ENCODE assay signal across 20 mouse cellular contexts in the genomic region with DNA sequence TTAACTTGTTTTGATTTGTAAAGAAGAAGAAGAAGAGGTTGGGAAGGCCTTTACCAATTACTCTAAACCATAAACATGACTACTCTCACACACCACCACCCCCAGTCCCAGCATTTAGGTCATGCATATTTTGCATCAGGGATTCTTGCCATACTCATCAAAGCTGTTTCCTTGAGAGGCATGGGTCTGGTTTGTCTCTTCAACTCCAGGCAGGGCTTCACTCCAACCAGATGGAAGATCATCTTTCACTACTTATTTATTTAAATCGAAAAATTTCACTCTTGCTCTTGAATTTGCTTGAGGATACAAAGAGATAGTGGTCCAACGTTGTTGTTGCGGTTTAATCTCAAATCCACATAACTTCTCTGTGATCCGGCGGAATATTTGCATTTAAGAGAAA.
DNase-seq lines count a peak whose midpoint lies in the region; ATAC-seq and TF ChIP-seq lines count a peak whose summit lies in the region.
"Had no signal": no experiment of that assay in that cellular context is flagged by ENCODE, and none has a peak within 500 bp of the region (broad histone marks: within the 10 kb centered on the region; RNA-seq: fewer than 3 reads in every experiment).

No protein-coding gene starts in this region.

- WGBS in intestine, embryonic 14.5 days, result 40% methylated on average over 5 of the region's 5 CpGs
- WGBS in intestine, postnatal 0 days, result 54% methylated on average over 5 of the region's 5 CpGs
- 54% methylated on average over 5 of the region's 5 CpGs for WGBS in embryonic facial prominence, embryonic 14.5 days
- WGBS in intestine, embryonic 15.5 days, result 50% methylated on average over 5 of the region's 5 CpGs

- no peaks in the 10 kb centered on the region for H3K36me3 ChIP-seq in intestine, embryonic 14.5 days (ENCODE audit: control insufficient read depth, insufficient read depth, low read length)
- no peaks in the 10 kb centered on the region for H3K36me3 ChIP-seq in intestine, postnatal 0 days (ENCODE audit: control insufficient read depth, insufficient read depth)
- no peaks in the 10 kb centered on the region for H3K36me3 ChIP-seq in embryonic facial prominence, embryonic 14.5 days (ENCODE audit: control insufficient read depth, insufficient read depth, low read length)
- H3K36me3 ChIP-seq in intestine, embryonic 15.5 days, result no peaks in the 10 kb centered on the region
- H3K36me3 ChIP-seq: forebrain, embryonic 12.5 days; forebrain, embryonic 15.5 days; hindbrain, embryonic 10.5 days; hindbrain, embryonic 13.5 days had no signal

- H3K27ac ChIP-seq in intestine, embryonic 14.5 days (ENCODE audit: low read depth), result peak overlapping the region; percentile 16; the same call in 1 of the 2 replicates
- no peak overlapping the region for H3K27ac ChIP-seq in intestine, postnatal 0 days (ENCODE audit: low read depth, low read length)
- peak overlapping the region; percentile 39; the same call in 1 of the 2 replicates for H3K27ac ChIP-seq in embryonic facial prominence, embryonic 14.5 days (replicated peaks; ENCODE audit: low read depth, low read length)
- H3K27ac ChIP-seq in intestine, embryonic 15.5 days, result no peak overlapping the region
- H3K27ac ChIP-seq: forebrain, embryonic 12.5 days; forebrain, embryonic 15.5 days; hindbrain, embryonic 10.5 days; hindbrain, embryonic 13.5 days had no signal

- DNase-seq in intestine, embryonic 14.5 days (ENCODE audit: low spot score), result no peak
- peak; percentile 81 for DNase-seq in embryonic facial prominence, embryonic 14.5 days (ENCODE audit: low spot score)
- no peak for DNase-seq in lung, postnatal 4 days
- DNase-seq: adrenal gland, adult 2 months; adrenal gland, postnatal 14 days; gastrocnemius, postnatal 36 days; heart, adult 11 months; kidney, adult 2 months had no signal

- H3K4me2 ChIP-seq in intestine, embryonic 14.5 days (ENCODE audit: low read length), result no peak overlapping the region
- H3K4me2 ChIP-seq in intestine, postnatal 0 days (replicated peaks; ENCODE audit: low read depth), result no peak overlapping the region
- no peak overlapping the region for H3K4me2 ChIP-seq in embryonic facial prominence, embryonic 14.5 days (ENCODE audit: low read depth, low read length)
- H3K4me2 ChIP-seq in intestine, embryonic 15.5 days (replicated peaks), result no peak overlapping the region
- H3K4me2 ChIP-seq: forebrain, embryonic 12.5 days; forebrain, embryonic 15.5 days; heart, embryonic 11.5 days; hindbrain, embryonic 13.5 days had no signal

- peak; percentile 55; the same call in 1 of the 2 replicates for ATAC-seq in intestine, embryonic 14.5 days (replicated peaks; ENCODE audit: low FRiP score, low TSS enrichment, low read depth)
- ATAC-seq in intestine, postnatal 0 days, result no peak
- peak; percentile 62; the same call in 1 of the 2 replicates for ATAC-seq in embryonic facial prominence, embryonic 14.5 days (ENCODE audit: low read depth)
- peak; percentile 63; the same call in 1 of the 2 replicates for ATAC-seq in intestine, embryonic 15.5 days
- ATAC-seq in granulocyte monocyte progenitor cell, adult 5-6 weeks (replicated peaks; ENCODE audit: poor library complexity, severe bottlenecking), result no peak
- ATAC-seq: CD4-positive, CD25-positive, alpha-beta regulatory T cell, adult 4 months; forebrain, embryonic 15.5 days; hindbrain, embryonic 16.5 days; inflammation-experienced regulatory T-cells, adult 6 months had no signal

- TF ChIP-seq CTCF in intestine, postnatal 0 days (IDR thresholded peaks at IDR 0.05; ENCODE audit: low read depth), result no peak

- peaks cover 8% of the 10 kb centered on the region; the same call in 1 of the 2 replicates for H3K4me1 ChIP-seq in intestine, embryonic 14.5 days (replicated peaks; ENCODE audit: control insufficient read depth, insufficient read depth, low read length)
- H3K4me1 ChIP-seq in intestine, postnatal 0 days (replicated peaks; ENCODE audit: control insufficient read depth, insufficient read depth, low read length), result no peaks in the 10 kb centered on the region
- H3K4me1 ChIP-seq in embryonic facial prominence, embryonic 14.5 days (ENCODE audit: control insufficient read depth, insufficient read depth, low read length), result peaks cover 8% of the 10 kb centered on the region; the same call in 1 of the 2 replicates
- no peaks in the 10 kb centered on the region for H3K4me1 ChIP-seq in intestine, embryonic 15.5 days (replicated peaks)
- H3K4me1 ChIP-seq: forebrain, embryonic 12.5 days; forebrain, embryonic 15.5 days; hindbrain, embryonic 10.5 days; hindbrain, embryonic 13.5 days had no signal

- no peaks in the 10 kb centered on the region for H3K27me3 ChIP-seq in intestine, embryonic 14.5 days (replicated peaks; ENCODE audit: control insufficient read depth, insufficient read depth, low read length)
- H3K27me3 ChIP-seq in intestine, postnatal 0 days (replicated peaks; ENCODE audit: control insufficient read depth, insufficient read depth, low read length), result no peaks in the 10 kb centered on the region
- no peaks in the 10 kb centered on the region for H3K27me3 ChIP-seq in embryonic facial prominence, embryonic 14.5 days (replicated peaks; ENCODE audit: control insufficient read depth, insufficient read depth, low read length)
- no peaks in the 10 kb centered on the region for H3K27me3 ChIP-seq in intestine, embryonic 15.5 days (replicated peaks)
- H3K27me3 ChIP-seq: forebrain, embryonic 12.5 days; forebrain, embryonic 15.5 days; hindbrain, embryonic 13.5 days had no signal

- H3K9me3 ChIP-seq in intestine, embryonic 14.5 days (ENCODE audit: control insufficient read depth, low read length), result no peaks in the 10 kb centered on the region
- no peaks in the 10 kb centered on the region for H3K9me3 ChIP-seq in intestine, postnatal 0 days (ENCODE audit: control insufficient read depth)
- H3K9me3 ChIP-seq in embryonic facial prominence, embryonic 14.5 days (ENCODE audit: control insufficient read depth, low read length), result no peaks in the 10 kb centered on the region
- H3K9me3 ChIP-seq in intestine, embryonic 15.5 days, result no peaks in the 10 kb centered on the region
- H3K9me3 ChIP-seq: forebrain, embryonic 12.5 days; forebrain, embryonic 15.5 days; hindbrain, embryonic 10.5 days; hindbrain, embryonic 13.5 days had no signal

- no peak overlapping the region for H3K9ac ChIP-seq in intestine, embryonic 14.5 days (ENCODE audit: low read length)
- H3K9ac ChIP-seq in intestine, postnatal 0 days (ENCODE audit: low read depth, low read length), result no peak overlapping the region
- H3K9ac ChIP-seq in embryonic facial prominence, embryonic 14.5 days (ENCODE audit: low read depth, low read length), result no peak overlapping the region
- no peak overlapping the region for H3K9ac ChIP-seq in intestine, embryonic 15.5 days
- H3K9ac ChIP-seq: forebrain, embryonic 12.5 days; forebrain, embryonic 15.5 days; hindbrain, embryonic 13.5 days had no signal

- no peak overlapping the region for H3K4me3 ChIP-seq in intestine, embryonic 14.5 days (ENCODE audit: low read depth, low read length)
- no peak overlapping the region for H3K4me3 ChIP-seq in intestine, postnatal 0 days (ENCODE audit: low read depth, low read length)
- no peak overlapping the region for H3K4me3 ChIP-seq in embryonic facial prominence, embryonic 14.5 days (ENCODE audit: low read depth, low read length)
- no peak overlapping the region for H3K4me3 ChIP-seq in intestine, embryonic 15.5 days (replicated peaks)
- H3K4me3 ChIP-seq: erythroblast, embryonic 14.5 days; forebrain, embryonic 12.5 days; forebrain, embryonic 15.5 days; hindbrain, embryonic 10.5 days; hindbrain, embryonic 13.5 days had no signal

Comparison
In these comparisons a context has a peak if more than half of its experiments do, and no peak if none do; other contexts are left out.
1. ATAC-seq: peak in intestine, embryonic 14.5 days (single experiment), embryonic facial prominence, embryonic 14.5 days (single experiment) and intestine, embryonic 15.5 days (single experiment); none in intestine, postnatal 0 days (single experiment) and granulocyte monocyte progenitor cell, adult 5-6 weeks (single experiment).
2. H3K27ac ChIP-seq: peak in intestine, embryonic 14.5 days (single experiment) and embryonic facial prominence, embryonic 14.5 days (single experiment); none in intestine, postnatal 0 days (single experiment) and intestine, embryonic 15.5 days (single experiment).